Mouse (Mus musculus): ENCODE data around the gene Cbx3. TPM values are rescaled to one million over a fixed set of nuclear protein-coding genes. Genes with fewer than 3 reads are reported as not detected.
"Not testable (repeated sequence)": the region's sequence is repeated elsewhere in the genome, so short reads cannot be mapped to it uniquely, and the experiment has no call there.

Cbx3 gene
- polyA plus RNA-seq, 1 experiment from 2014 or later: 285 TPM

GRCm38 (mm10) chr6:51471782-51472181 lies 1.6 kb downstream of the Cbx3 start:
- Histone ChIP-seq H3K4me2 (peak overlapping the region; percentile 72), H3K9me3 (replicated peaks) (no peaks in the 10 kb centered on the region), H3K27me3 (no peaks in the 10 kb centered on the region), H3K9ac (peak overlapping the region; percentile 100), H3K4me3 (replicated peaks) (peak overlapping the region; percentile 97), H3K4me1 (replicated peaks) (peaks cover 48% of the 10 kb centered on the region), H3K36me3 (peaks cover 51% of the 10 kb centered on the region), H3K27ac (no peak overlapping the region; the same call in 1 of the 2 replicates)
- ATAC-seq (ENCODE audit: low read depth): no peak
- DNase-seq: no peak
- WGBS (ENCODE audit: insufficient replicate concordance): 18% methylated on average over 3 of the region's 3 CpGs

GRCm38 (mm10) chr6:51472213-51472612 lies 2.1 kb downstream of the Cbx3 start:
- ATAC-seq (ENCODE audit: low read depth) (no peak), DNase-seq (no peak)
- H3K9ac ChIP-seq: peak overlapping the region; percentile 100
- peak overlapping the region; percentile 97 for H3K4me3 ChIP-seq (replicated peaks)
- peaks cover 51% of the 10 kb centered on the region for H3K36me3 ChIP-seq
- H3K9me3 ChIP-seq (replicated peaks): no peaks in the 10 kb centered on the region
- no peaks in the 10 kb centered on the region for H3K27me3 ChIP-seq
- WGBS (ENCODE audit: insufficient replicate concordance): 55% methylated on average over 4 of the region's 4 CpGs
- H3K27ac ChIP-seq: peak overlapping the region; percentile 13; the same call in 1 of the 2 replicates
- H3K4me1 ChIP-seq (replicated peaks): peaks cover 47% of the 10 kb centered on the region
- peak overlapping the region; percentile 72 for H3K4me2 ChIP-seq

DNA sequence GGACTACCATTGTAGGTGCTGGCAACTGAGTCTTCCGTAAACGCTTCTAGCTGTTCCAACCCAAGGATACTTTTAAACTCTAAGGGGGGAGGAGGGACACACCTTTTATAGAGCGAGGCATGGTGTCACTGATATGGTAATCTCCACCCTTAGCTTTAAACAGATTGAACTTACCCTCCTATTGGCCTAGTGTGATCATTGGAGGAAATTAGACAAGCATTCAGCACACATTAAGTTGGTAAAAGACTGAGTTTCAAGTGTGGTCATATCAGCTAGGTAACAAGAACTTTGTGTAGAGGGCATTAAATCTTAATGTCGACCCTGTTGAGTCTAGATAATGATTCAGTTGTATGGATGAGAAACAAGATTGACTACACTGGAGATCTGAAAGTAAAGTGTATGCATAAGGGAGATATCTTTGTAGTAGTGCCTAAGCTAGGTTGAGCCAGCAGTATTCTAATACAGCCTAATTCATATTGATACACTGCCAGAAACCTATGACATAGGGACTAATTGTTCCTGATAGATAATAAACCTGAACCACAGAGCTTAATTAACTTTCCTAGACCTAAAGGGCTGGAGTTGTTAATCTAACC lies 9.1 kb downstream of the Cbx3 start:
- 23% methylated on average over 4 of the region's 4 CpGs for WGBS (ENCODE audit: insufficient replicate concordance)

DNA sequence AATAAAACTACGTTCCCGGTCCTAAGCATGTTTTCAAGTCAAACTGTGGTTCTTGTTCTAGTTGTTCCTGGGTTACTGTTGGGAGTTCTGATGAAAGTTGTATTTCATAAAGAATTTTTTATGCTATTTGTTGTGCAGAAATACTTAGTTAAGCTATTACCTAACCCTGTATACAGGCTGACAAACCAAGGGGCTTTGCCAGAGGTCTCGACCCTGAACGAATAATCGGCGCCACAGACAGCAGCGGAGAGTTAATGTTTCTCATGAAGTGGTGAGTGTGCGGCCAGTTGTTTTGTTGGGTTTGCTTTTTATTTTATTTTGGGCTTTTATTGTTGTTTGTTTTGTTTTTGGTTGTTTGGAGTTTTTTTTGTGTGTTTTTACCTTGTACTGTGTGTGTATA lies 11.4 kb downstream of the Cbx3 start:
- Histone ChIP-seq H3K9me3 (replicated peaks) (no peaks in the 10 kb centered on the region), H3K4me2 (no peak overlapping the region), H3K27me3 (no peaks in the 10 kb centered on the region), H3K4me1 (replicated peaks) (peaks cover 33% of the 10 kb centered on the region), H3K9ac (no peak overlapping the region), H3K4me3 (replicated peaks) (no peak overlapping the region), H3K27ac (no peak overlapping the region), H3K36me3 (peaks cover 65% of the 10 kb centered on the region)
- ATAC-seq (ENCODE audit: low read depth) (no peak), DNase-seq (no peak)
- WGBS (ENCODE audit: insufficient replicate concordance): 93% methylated on average over 8 of the region's 8 CpGs

More for the DNA sequence above, 9.1 kb downstream of the Cbx3 start:
- peak; percentile 36 for DNase-seq
- Histone ChIP-seq H3K9me3 (replicated peaks) (no peaks in the 10 kb centered on the region), H3K36me3 (peaks cover 79% of the 10 kb centered on the region), H3K4me3 (replicated peaks) (0 out of 2 replicates have a peak overlapping the region, but pooled peaks have one; percentile 10), H3K4me1 (replicated peaks) (peaks cover 38% of the 10 kb centered on the region), H3K27ac (peak overlapping the region; percentile 69; the same call in 1 of the 2 replicates), H3K4me2 (peak overlapping the region; percentile 44; the same call in 1 of the 2 replicates), H3K27me3 (no peaks in the 10 kb centered on the region), H3K9ac (0 out of 2 replicates have a peak overlapping the region, but pooled peaks have one; percentile 9)
- ATAC-seq (ENCODE audit: low read depth): peak; percentile 92

DNA sequence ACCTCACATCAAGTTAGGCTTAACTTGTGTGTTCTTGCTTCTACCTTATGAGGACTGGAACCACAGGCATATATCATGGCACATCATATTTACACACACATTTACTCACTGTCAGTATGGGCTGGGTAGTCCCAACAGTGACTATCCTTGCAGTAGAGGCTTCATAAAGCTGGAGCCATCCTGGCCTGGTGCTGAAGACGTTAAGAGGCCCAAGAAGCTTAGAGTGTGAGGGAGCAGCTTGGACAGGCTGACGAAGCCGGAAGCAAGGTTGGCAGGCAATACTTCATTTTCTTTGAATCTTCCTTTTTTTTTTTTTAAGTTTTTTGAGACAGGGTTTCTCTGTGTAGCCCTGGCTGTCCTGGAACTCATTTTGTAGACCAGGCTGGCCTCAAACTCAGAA lies 13.7 kb downstream of the Cbx3 start:
- ATAC-seq (ENCODE audit: low read depth) (no peak), DNase-seq (no peak)
- Histone ChIP-seq H3K27ac (no peak overlapping the region), H3K4me1 (replicated peaks) (peaks cover 16% of the 10 kb centered on the region), H3K4me2 (no peak overlapping the region), H3K36me3 (peaks cover 48% of the 10 kb centered on the region), H3K9me3 (replicated peaks) (no peaks in the 10 kb centered on the region), H3K4me3 (replicated peaks) (no peak overlapping the region), H3K9ac (no peak overlapping the region), H3K27me3 (no peaks in the 10 kb centered on the region)
- WGBS (ENCODE audit: insufficient replicate concordance): 87% methylated on average over 3 of the region's 3 CpGs

GRCm38 (mm10) chr6:51484556-51484955 lies 14.4 kb downstream of the Cbx3 start:
- not testable (repeated sequence) for H3K4me3 ChIP-seq (replicated peaks); H3K4me2 ChIP-seq; H3K9me3 ChIP-seq (replicated peaks); H3K27me3 ChIP-seq; H3K27ac ChIP-seq; DNase-seq; H3K4me1 ChIP-seq (replicated peaks); ATAC-seq (ENCODE audit: low read depth); H3K9ac ChIP-seq
- H3K36me3 ChIP-seq: peaks cover 41% of the 10 kb centered on the region
- 83% methylated on average over 8 of the region's 8 CpGs for WGBS (ENCODE audit: insufficient replicate concordance)

- no peak overlapping the region for H3K9ac ChIP-seq
- peaks cover 30% of the 10 kb centered on the region for H3K36me3 ChIP-seq
- no peak for ATAC-seq (ENCODE audit: low read depth)
- no peak overlapping the region for H3K4me3 ChIP-seq (replicated peaks)
- WGBS (ENCODE audit: insufficient replicate concordance): 27% methylated on average over 2 of the region's 2 CpGs
- H3K4me2 ChIP-seq: no peak overlapping the region
- H3K27me3 ChIP-seq: no peaks in the 10 kb centered on the region
- H3K4me1 ChIP-seq (replicated peaks): peaks cover 10% of the 10 kb centered on the region
- DNase-seq: no peak
- H3K9me3 ChIP-seq (replicated peaks): no peaks in the 10 kb centered on the region
- H3K27ac ChIP-seq: no peak overlapping the region
Measured at GRCm38 (mm10) chr6:51485646-51486045, 15.5 kb downstream of the Cbx3 start.

GRCm38 (mm10) chr6:51486076-51486710 lies 16.0 kb downstream of the Cbx3 start:
- WGBS (ENCODE audit: insufficient replicate concordance): 10% methylated on average over 7 of the region's 7 CpGs

GRCm38 (mm10) chr6:51486731-51487130 lies 16.6 kb downstream of the Cbx3 start:
- Histone ChIP-seq H3K36me3 (peaks cover 19% of the 10 kb centered on the region), H3K9ac (no peak overlapping the region), H3K4me2 (no peak overlapping the region), H3K4me3 (replicated peaks) (no peak overlapping the region), H3K27ac (0 out of 2 replicates have a peak overlapping the region, but pooled peaks have one; percentile 0), H3K9me3 (replicated peaks) (no peaks in the 10 kb centered on the region), H3K4me1 (replicated peaks) (peaks cover 10% of the 10 kb centered on the region), H3K27me3 (no peaks in the 10 kb centered on the region)
- 81% methylated on average over 5 of the region's 5 CpGs for WGBS (ENCODE audit: insufficient replicate concordance)
- ATAC-seq (ENCODE audit: low read depth): no peak
- DNase-seq: no peak

More at GRCm38 (mm10) chr6:51486076-51486710, 16.0 kb downstream of the Cbx3 start:
- Histone ChIP-seq H3K4me2 (no peak overlapping the region), H3K4me3 (replicated peaks) (no peak overlapping the region), H3K4me1 (replicated peaks) (peaks cover 10% of the 10 kb centered on the region), H3K27ac (0 out of 2 replicates have a peak overlapping the region, but pooled peaks have one; percentile 0), H3K36me3 (peaks cover 25% of the 10 kb centered on the region), H3K27me3 (no peaks in the 10 kb centered on the region), H3K9me3 (replicated peaks) (no peaks in the 10 kb centered on the region), H3K9ac (no peak overlapping the region)
- no peak for DNase-seq
- ATAC-seq (ENCODE audit: low read depth): no peak

- no peaks in the 10 kb centered on the region for H3K9me3 ChIP-seq (replicated peaks)
- no peak overlapping the region for H3K4me2 ChIP-seq
- peak; percentile 43; the same call in 1 of the 2 replicates for ATAC-seq (ENCODE audit: low read depth)
Measured at GRCm38 (mm10) chr6:51489787-51490186, 19.6 kb downstream of the Cbx3 start.

GRCm38 (mm10) chr6:51497321-51498111 lies 27.4 kb downstream of the Cbx3 start:
- H3K9ac ChIP-seq: no peak overlapping the region
- no peak for DNase-seq
- H3K4me3 ChIP-seq (replicated peaks): no peak overlapping the region
- H3K9me3 ChIP-seq (replicated peaks): no peaks in the 10 kb centered on the region
- ATAC-seq (ENCODE audit: low read depth): no peak
- peaks cover 7% of the 10 kb centered on the region; the same call in 1 of the 2 replicates for H3K4me1 ChIP-seq (replicated peaks)
- H3K27ac ChIP-seq: no peak overlapping the region
- WGBS (ENCODE audit: insufficient replicate concordance): 56% methylated on average over 8 of the region's 8 CpGs
- H3K27me3 ChIP-seq: no peaks in the 10 kb centered on the region
- H3K36me3 ChIP-seq: no peaks in the 10 kb centered on the region
- no peak overlapping the region for H3K4me2 ChIP-seq

More at GRCm38 (mm10) chr6:51489787-51490186, 19.6 kb downstream of the Cbx3 start:
- no peak for DNase-seq
- Histone ChIP-seq H3K9ac (no peak overlapping the region), H3K27me3 (no peaks in the 10 kb centered on the region), H3K36me3 (0 out of 2 replicates have a peak, but pooled peaks cover under 1% of the 10 kb centered on the region), H3K4me3 (replicated peaks) (no peak overlapping the region), H3K27ac (no peak overlapping the region), H3K4me1 (replicated peaks) (peaks cover 10% of the 10 kb centered on the region)
- WGBS (ENCODE audit: insufficient replicate concordance): 64% methylated on average over 2 of the region's 2 CpGs

Data from liver, embryonic 13.5 days (tissue).